ENCODE assay signal across 23 mouse cellular contexts in genomic region chr2:34240885-34241284, GRCm38 (mm10).
"Had no signal": no experiment of that assay in that cellular context is flagged by ENCODE, and none has a peak within 500 bp of the region (broad histone marks: within the 10 kb centered on the region; RNA-seq: fewer than 3 reads in every experiment).

No protein-coding gene starts in this region.

- H3K27ac ChIP-seq: kidney, postnatal 0 days; limb, embryonic 10.5 days; limb, embryonic 13.5 days; liver, embryonic 12.5 days; liver, embryonic 15.5 days; lung, embryonic 15.5 days; midbrain, embryonic 10.5 days had no signal

- ATAC-seq: inflammation-experienced regulatory T-cells, adult 6 months; intestine, postnatal 0 days; liver, embryonic 12.5 days; midbrain, embryonic 13.5 days; midbrain, embryonic 16.5 days had no signal

- H3K9me3 ChIP-seq: limb, embryonic 10.5 days; limb, embryonic 13.5 days; liver, embryonic 12.5 days; liver, embryonic 15.5 days; lung, embryonic 15.5 days; megakaryocyte, embryonic 14.5 days; midbrain, embryonic 10.5 days; midbrain, embryonic 13.5 days; neural tube, embryonic 13.5 days had no signal

- H3K4me1 ChIP-seq: liver, embryonic 12.5 days; liver, embryonic 15.5 days; megakaryocyte, embryonic 14.5 days had no signal

- H3K9ac ChIP-seq: limb, embryonic 13.5 days; liver, embryonic 12.5 days; liver, embryonic 15.5 days; lung, embryonic 15.5 days; midbrain, embryonic 13.5 days; neural tube, embryonic 13.5 days had no signal

- DNase-seq: kidney, adult 2 months; kidney, postnatal 25 days; liver; retina, postnatal 1 day; right cerebral cortex, postnatal 25 days; spleen, adult 18-20 months; thymus, adult 2 months; thymus, postnatal 14 days; thymus, postnatal 4 days had no signal

- H3K36me3 ChIP-seq: limb, embryonic 10.5 days; limb, embryonic 13.5 days; liver, embryonic 12.5 days; liver, embryonic 15.5 days; lung, embryonic 15.5 days; midbrain, embryonic 10.5 days; midbrain, embryonic 13.5 days; neural tube, embryonic 13.5 days had no signal

- H3K27me3 ChIP-seq: liver, embryonic 12.5 days; liver, embryonic 15.5 days; lung, embryonic 15.5 days; midbrain, embryonic 13.5 days; neural tube, embryonic 13.5 days had no signal

- H3K4me3 ChIP-seq: limb, embryonic 10.5 days; limb, embryonic 13.5 days; liver, embryonic 12.5 days; liver, embryonic 15.5 days; lung, embryonic 15.5 days; megakaryocyte, embryonic 14.5 days; midbrain, embryonic 10.5 days; midbrain, embryonic 13.5 days; myocyte; neural tube, embryonic 13.5 days had no signal

- H3K4me2 ChIP-seq: limb, embryonic 13.5 days; liver, embryonic 12.5 days; liver, embryonic 15.5 days; lung, embryonic 15.5 days; midbrain, embryonic 13.5 days; neural tube, embryonic 13.5 days had no signal
